Mouse (Mus musculus) megakaryocyte, embryonic 14.5 days (primary cell): ENCODE data around the gene Gpr183.

ENCODE experiments used
- FLI1 ChIP-seq: IDR thresholded peaks from 2 replicates; pipeline ENCODE4 v1.6.1; 2012; ENCODE audit warnings: low read length, inconsistent platforms, mixed read lengths
- GATA1 ChIP-seq: IDR thresholded peaks from 3 replicates; pipeline ENCODE4 v1.6.1; 2012; ENCODE audit warnings: mixed read lengths, low read length, inconsistent platforms, borderline replicate concordance

- TF ChIP-seq GATA1 (no peak), FLI1 (no peak)
These were observed 40.1 kb downstream of the Gpr183 start for GRCm38 (mm10) chr14:121924876-121925275.
